Mouse (Mus musculus) erythroid progenitor cell, adult 5-6 weeks (primary cell): ENCODE measurements around the gene Mpc1. TPM values are rescaled to one million over a fixed set of nuclear protein-coding genes. Genes with fewer than 3 reads are reported as not detected.
A peak's percentile ranks its signal among the peaks of the same experiment; 100 is the strongest.

Source experiments
- ATAC-seq: replicated peaks from 2 replicates; pipeline ENCODE4 v1.8.0; 2016; ENCODE audit warnings: moderate number of reproducible peaks, mild to moderate bottlenecking, moderate TSS enrichment, inconsistent platforms; ENCODE audit not compliant: poor library complexity, low FRiP score, severe bottlenecking
- total RNA-seq, 2 experiments: library from RNA; stranded (forward) in 1 of 2; stranded (reverse) in 1 of 2; fragments of 150-400 nt in 1 of 2; fragments of 186-747, 209-891 nt in 1 of 2; gene quantifications; 2 replicates each; pipeline versions ENCODE4 v1.2.3 to v1.2.4; 2015 to 2017; ENCODE audit warnings: low replicate concordance in 2 of 2

The Mpc1 gene
- total RNA-seq, 2 experiments from 2014 or later = 39.3 to 62.5 TPM

GRCm38 (mm10) chr17:8276680-8277079 lies 6.0 kb upstream of the Mpc1 start:
- ATAC-seq = no peak

GRCm38 (mm10) chr17:8277266-8277665 lies 5.4 kb upstream of the Mpc1 start:
- ATAC-seq = no peak

GRCm38 (mm10) chr17:8278356-8278755 lies 4.3 kb upstream of the Mpc1 start:
- no peak for ATAC-seq

DNA sequence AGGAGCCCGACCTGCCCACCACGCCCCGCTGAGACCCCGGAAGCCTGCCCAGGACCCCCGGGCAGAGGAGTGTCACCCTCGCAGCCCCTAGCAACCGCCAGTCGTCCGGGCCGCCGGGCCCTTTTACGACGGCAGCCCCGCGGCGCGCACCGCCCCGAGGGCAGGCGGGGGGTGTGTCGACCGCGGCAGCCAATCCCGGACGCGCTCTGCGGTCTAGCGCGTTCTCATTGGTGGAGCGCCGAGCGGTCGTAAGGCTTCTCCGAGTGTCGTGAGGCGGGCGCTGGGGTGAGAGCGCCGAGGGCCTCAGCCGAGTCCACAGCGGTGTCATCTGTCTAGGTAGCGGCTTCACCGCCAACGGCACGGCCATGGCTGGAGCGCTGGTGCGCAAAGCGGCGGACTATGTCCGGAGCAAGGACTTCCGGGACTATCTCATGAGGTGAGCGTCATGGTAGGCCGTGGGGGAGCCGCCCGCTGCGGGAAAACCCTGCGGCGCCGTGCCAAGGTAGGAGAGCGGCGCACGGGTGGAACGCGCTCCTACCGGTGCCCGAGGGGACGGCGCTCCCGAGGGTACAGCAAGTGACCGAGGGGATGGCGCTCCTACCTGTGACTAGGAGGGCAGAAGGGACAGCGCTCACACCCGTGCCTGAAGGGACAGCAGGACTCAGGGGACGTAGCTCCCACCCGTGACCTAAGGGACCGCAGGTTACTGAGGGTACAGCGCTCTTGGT lies 986 bp downstream of the Mpc1 start:
- ATAC-seq = peak; percentile 92

DNA sequence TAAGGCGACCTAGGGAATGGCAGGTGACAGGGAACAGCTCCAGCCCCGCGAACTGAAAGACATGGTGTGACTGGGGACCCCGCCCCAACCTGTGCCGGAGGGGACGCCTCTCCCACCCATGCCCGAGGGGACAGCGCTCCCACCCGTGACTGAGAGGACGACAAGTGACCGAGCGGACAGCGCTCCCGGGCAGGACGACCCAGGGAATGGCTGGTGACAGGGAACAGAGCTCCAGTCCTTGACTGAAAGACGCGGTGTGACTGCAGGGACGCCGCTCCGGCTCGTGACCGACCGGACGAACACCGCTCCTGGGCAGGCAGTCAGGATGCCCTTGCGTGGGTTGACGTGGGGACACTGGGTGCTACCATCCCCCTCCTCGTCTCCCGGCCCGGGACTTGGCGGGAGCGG lies 1.6 kb downstream of the Mpc1 start:
- peak; percentile 52 for ATAC-seq

GRCm38 (mm10) chr17:8285056-8285455 lies 2.4 kb downstream of the Mpc1 start:
- ATAC-seq = no peak

GRCm38 (mm10) chr17:8286987-8287386 lies 4.3 kb downstream of the Mpc1 start:
- no peak for ATAC-seq

DNA sequence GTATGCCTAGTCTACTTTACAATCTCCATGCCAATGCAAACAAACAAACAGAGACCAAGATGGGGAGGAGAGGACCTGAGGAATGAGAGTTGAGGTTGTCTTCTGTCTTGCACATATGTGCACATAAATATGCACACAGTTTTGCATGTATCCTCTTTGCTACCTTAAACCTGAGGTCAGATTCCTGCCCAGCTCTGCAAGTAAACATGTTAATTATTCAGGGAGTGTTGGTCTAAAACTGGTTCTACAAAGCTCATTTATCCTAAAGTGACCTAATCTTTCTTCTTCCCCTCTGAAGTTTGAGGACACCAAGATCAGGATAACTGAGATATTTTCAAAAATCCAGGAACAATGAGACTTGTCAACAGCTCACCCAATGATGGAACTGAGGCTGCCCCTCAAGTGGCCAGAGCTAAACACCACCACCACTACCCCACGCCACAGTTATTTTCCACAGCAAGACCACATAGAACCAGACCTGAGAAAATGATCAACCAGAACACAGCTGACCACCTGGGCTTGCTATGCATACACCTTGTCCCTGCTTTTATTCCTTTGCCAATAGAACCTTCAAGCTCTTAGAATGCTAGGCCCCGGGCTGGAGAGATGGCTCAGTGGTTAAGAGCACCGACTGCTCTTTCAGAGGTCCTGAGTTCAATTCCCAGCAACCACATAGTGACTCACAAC lies 7.4 kb downstream of the Mpc1 start:
- ATAC-seq = no peak

- ATAC-seq = no peak
Observed at GRCm38 (mm10) chr17:8290736-8291135, 8.0 kb downstream of the Mpc1 start.

GRCm38 (mm10) chr17:8295825-8296224 lies 13.1 kb downstream of the Mpc1 start:
- no peak for ATAC-seq

- ATAC-seq = no peak
Observed at GRCm38 (mm10) chr17:8296313-8296844, 13.7 kb downstream of the Mpc1 start.

DNA sequence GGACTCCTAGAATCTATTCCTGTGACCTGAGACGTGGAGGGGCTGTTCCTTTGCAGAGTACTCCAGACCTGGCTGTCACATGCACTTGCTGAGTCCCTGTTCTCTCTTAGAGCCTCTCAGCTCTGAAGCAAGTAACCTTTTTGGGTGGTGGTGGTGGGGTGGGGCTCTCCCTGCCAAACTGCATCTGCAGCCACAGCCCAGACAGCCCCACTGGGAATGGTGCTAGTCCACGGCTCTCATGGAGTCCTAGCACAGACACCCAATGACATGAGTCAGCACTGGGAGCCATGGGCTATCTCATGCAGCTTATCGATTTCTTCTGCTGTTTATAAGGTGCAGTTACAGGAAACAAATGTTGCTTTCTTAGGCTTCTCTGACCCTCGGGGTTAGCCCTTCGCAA lies 15.0 kb downstream of the Mpc1 start:
- ATAC-seq = no peak

DNA sequence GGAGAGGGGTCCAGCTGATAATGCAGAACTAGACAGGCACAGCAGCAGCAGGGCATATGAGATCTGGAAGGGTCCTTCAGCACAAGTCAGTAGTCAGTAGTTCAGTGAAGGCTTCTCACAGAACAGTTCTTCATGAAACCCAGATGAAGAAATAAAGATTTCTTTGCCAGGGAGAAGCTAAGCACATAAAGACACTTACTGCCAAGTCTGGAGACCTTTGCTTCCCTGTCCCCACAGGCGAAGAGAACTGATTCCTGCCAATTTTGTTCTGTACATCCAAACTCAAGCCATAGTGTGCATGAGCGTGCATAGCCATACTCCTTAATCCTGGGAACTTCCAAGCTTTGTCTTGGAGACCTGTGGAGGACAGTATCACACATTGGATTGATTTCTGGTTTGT lies 15.6 kb downstream of the Mpc1 start:
- ATAC-seq = no peak

GRCm38 (mm10) chr17:8299524-8299923 lies 16.8 kb downstream of the Mpc1 start:
- no peak for ATAC-seq

- ATAC-seq = no peak
Observed at GRCm38 (mm10) chr17:8301515-8301914, 18.8 kb downstream of the Mpc1 start.

GRCm38 (mm10) chr17:8302772-8303438 lies 20.2 kb downstream of the Mpc1 start:
- ATAC-seq = no peak

- ATAC-seq = no peak
Observed at GRCm38 (mm10) chr17:8303671-8304070, 21.0 kb downstream of the Mpc1 start.

DNA sequence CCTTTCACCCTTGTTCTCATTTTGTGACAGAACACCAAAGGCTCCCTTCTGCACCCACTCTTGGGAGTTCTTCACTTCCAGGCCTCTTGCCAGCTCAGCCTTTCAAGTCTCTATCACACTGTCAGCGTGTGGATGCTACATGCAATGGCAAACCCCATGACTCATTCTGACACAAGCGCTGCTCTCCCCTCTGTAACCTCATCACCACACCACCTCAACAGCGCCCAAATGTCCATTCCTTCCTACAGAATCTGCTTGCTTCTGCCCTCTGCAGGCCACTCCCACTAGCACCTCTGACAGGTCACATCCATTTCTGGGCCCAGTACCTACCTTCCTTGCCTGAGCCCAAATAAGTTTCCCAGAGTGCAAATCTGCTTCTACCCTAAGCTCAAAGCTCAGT lies 23.1 kb downstream of the Mpc1 start:
- ATAC-seq = no peak

- peak; percentile 97 for ATAC-seq
Observed at GRCm38 (mm10) chr17:8310838-8311614, 28.3 kb downstream of the Mpc1 start, which contains the start of gene Sft2d1. TSS of gene Sft2d1 (plus strand) at chr17:8311102.

DNA sequence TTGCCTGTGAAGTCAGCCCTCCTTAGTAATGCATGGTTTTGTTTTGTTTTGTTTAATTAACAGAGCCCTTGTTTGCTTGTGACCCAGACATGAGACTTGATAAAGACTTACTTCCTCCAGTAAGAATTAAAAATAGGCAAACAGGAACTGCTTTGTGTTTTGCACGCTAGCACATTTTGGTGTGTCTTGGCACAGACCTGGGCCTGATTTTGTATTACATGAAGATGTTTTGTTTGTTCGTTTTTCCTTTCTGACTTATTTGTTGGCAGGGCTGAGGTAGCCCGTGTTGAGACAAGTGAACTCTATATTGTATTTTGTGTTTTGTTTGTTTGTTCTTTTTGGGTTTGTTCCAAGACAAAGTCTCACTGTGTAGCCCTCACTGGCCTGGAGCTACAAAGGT lies 29.0 kb downstream of the Mpc1 start:
- no peak for ATAC-seq
